Mouse (Mus musculus): Measurements from ENCODE around the gene Kcnq1.

GRCm38 (mm10) chr7:143106672-143107465, 707 bp downstream of the Kcnq1 start:
- TF ChIP-seq ZKSCAN1 (IDR thresholded peaks at IDR 0.05; ENCODE audit: low read depth, low read length), result no peak
- no peak for TF ChIP-seq POLR2A (IDR thresholded peaks at IDR 0.05; ENCODE audit: control insufficient read depth in 1 of 2, insufficient read depth in 1 of 2, low read depth in 1 of 2, low read length in 2 of 2, poor library complexity in 1 of 2)

Measured in MEL (cell line).